Mouse (Mus musculus): ENCODE results near the gene Ube2e2. TPM values are rescaled to one million over a fixed set of nuclear protein-coding genes. Genes with fewer than 3 reads are reported as not detected.

Gene Ube2e2
- polyA plus RNA-seq, 1 experiment from 2014 or later = 170 TPM

DNA sequence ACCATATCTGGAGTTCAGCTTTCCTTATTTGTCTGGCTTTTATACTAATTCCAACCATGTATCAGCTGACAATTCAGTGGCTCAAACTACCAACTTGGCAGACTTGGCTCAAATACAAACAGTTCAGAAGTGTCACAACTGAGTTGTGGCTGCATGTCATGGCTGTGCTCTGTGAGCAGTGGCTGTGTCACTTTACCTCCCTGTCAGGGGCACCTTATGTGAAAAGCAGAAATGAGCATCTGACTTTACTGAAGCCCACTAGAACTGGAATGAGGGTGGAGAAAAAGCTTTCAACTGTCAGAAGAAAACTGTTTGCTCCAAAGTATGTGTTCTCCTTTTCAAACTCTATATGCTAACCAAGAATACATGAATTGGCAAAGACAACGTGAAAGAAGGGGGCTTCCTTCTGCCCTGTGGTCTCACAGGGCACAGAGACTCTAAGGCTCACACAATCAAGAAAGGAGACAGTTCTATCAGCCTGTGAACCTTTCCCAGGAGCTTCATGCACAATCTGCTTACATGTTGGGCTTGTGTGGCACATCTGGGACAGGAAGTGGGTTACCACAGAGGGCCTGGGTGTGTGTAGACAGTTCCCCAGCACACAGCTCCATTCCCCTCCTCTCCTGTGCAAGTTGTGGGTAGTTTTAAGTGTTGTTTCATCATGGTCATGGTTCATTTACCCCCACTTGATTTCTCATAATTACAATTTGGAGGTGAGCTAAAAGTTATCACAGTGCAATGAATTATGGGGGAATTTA is 228.6 kb downstream of the Ube2e2 start:
- Histone ChIP-seq H3K4me2 (ENCODE audit: low read length) (no peak overlapping the region), H3K9me3 (replicated peaks; ENCODE audit: control insufficient read depth, low read length, poor library complexity, severe bottlenecking) (0 out of 2 replicates have a peak, but pooled peaks cover 6% of the 10 kb centered on the region), H3K27me3 (ENCODE audit: control insufficient read depth, insufficient read depth, low read depth, low read length) (no peaks in the 10 kb centered on the region), H3K36me3 (ENCODE audit: control insufficient read depth, insufficient read depth, low read length) (no peaks in the 10 kb centered on the region), H3K9ac (ENCODE audit: low read depth, low read length) (no peak overlapping the region), H3K4me1 (ENCODE audit: control insufficient read depth, insufficient read depth, low read length) (no peaks in the 10 kb centered on the region), H3K27ac (ENCODE audit: low read length) (no peak overlapping the region), H3K4me3 (ENCODE audit: low read depth, low read length) (no peak overlapping the region)
- ATAC-seq = no peak
- WGBS = 79% methylated on average over 1 of the region's 1 CpGs

- no peaks in the 10 kb centered on the region for H3K4me1 ChIP-seq (ENCODE audit: control insufficient read depth, insufficient read depth, low read length)
- no peak for ATAC-seq
- no peak overlapping the region for H3K9ac ChIP-seq (ENCODE audit: low read depth, low read length)
- no peak overlapping the region for H3K27ac ChIP-seq (ENCODE audit: low read length)
- no peaks in the 10 kb centered on the region for H3K27me3 ChIP-seq (ENCODE audit: control insufficient read depth, insufficient read depth, low read depth, low read length)
- H3K4me2 ChIP-seq (ENCODE audit: low read length) = no peak overlapping the region
- H3K9me3 ChIP-seq (replicated peaks; ENCODE audit: control insufficient read depth, low read length, poor library complexity, severe bottlenecking) = 0 out of 2 replicates have a peak, but pooled peaks cover 6% of the 10 kb centered on the region
- H3K4me3 ChIP-seq (ENCODE audit: low read depth, low read length) = no peak overlapping the region
- H3K36me3 ChIP-seq (ENCODE audit: control insufficient read depth, insufficient read depth, low read length) = no peaks in the 10 kb centered on the region
- WGBS = 92% methylated on average over 2 of the region's 2 CpGs
Observed at GRCm38 (mm10) chr14:18663666-18664065, 230.4 kb downstream of the Ube2e2 start.

GRCm38 (mm10) chr14:18657777-18658753 is 236.0 kb downstream of the Ube2e2 start:
- WGBS = 47% methylated on average over 4 of the region's 4 CpGs
- no peak for ATAC-seq

GRCm38 (mm10) chr14:18649123-18649675 is 244.9 kb downstream of the Ube2e2 start:
- Histone ChIP-seq H3K27ac (ENCODE audit: low read length) (no peak overlapping the region), H3K4me1 (ENCODE audit: control insufficient read depth, insufficient read depth, low read length) (no peaks in the 10 kb centered on the region), H3K4me3 (ENCODE audit: low read depth, low read length) (no peak overlapping the region), H3K9me3 (replicated peaks; ENCODE audit: control insufficient read depth, low read length, poor library complexity, severe bottlenecking) (0 out of 2 replicates have a peak, but pooled peaks cover 2% of the 10 kb centered on the region), H3K36me3 (ENCODE audit: control insufficient read depth, insufficient read depth, low read length) (no peaks in the 10 kb centered on the region), H3K4me2 (ENCODE audit: low read length) (no peak overlapping the region), H3K9ac (ENCODE audit: low read depth, low read length) (no peak overlapping the region), H3K27me3 (ENCODE audit: control insufficient read depth, insufficient read depth, low read depth, low read length) (no peaks in the 10 kb centered on the region)
- no peak for ATAC-seq
- 84% methylated on average over 2 of the region's 2 CpGs for WGBS

More at GRCm38 (mm10) chr14:18657777-18658753, 236.0 kb downstream of the Ube2e2 start:
- H3K27ac ChIP-seq (ENCODE audit: low read length) = no peak overlapping the region
- H3K4me1 ChIP-seq (ENCODE audit: control insufficient read depth, insufficient read depth, low read length) = 0 out of 2 replicates have a peak, but pooled peaks cover 2% of the 10 kb centered on the region
- H3K27me3 ChIP-seq (ENCODE audit: control insufficient read depth, insufficient read depth, low read depth, low read length) = no peaks in the 10 kb centered on the region
- 0 out of 2 replicates have a peak, but pooled peaks cover 6% of the 10 kb centered on the region for H3K9me3 ChIP-seq (replicated peaks; ENCODE audit: control insufficient read depth, low read length, poor library complexity, severe bottlenecking)
- no peak overlapping the region for H3K4me2 ChIP-seq (ENCODE audit: low read length)
- H3K4me3 ChIP-seq (ENCODE audit: low read depth, low read length) = no peak overlapping the region
- no peaks in the 10 kb centered on the region for H3K36me3 ChIP-seq (ENCODE audit: control insufficient read depth, insufficient read depth, low read length)
- H3K9ac ChIP-seq (ENCODE audit: low read depth, low read length) = no peak overlapping the region

GRCm38 (mm10) chr14:18641656-18642055 is 252.4 kb downstream of the Ube2e2 start:
- H3K4me2 ChIP-seq (ENCODE audit: low read length) = no peak overlapping the region
- no peaks in the 10 kb centered on the region for H3K9me3 ChIP-seq (replicated peaks; ENCODE audit: control insufficient read depth, low read length, poor library complexity, severe bottlenecking)
- no peak for ATAC-seq
- H3K27me3 ChIP-seq (ENCODE audit: control insufficient read depth, insufficient read depth, low read depth, low read length) = no peaks in the 10 kb centered on the region
- WGBS = 91% methylated on average over 4 of the region's 4 CpGs
- H3K36me3 ChIP-seq (ENCODE audit: control insufficient read depth, insufficient read depth, low read length) = no peaks in the 10 kb centered on the region
- H3K27ac ChIP-seq (ENCODE audit: low read length) = no peak overlapping the region
- no peak overlapping the region for H3K4me3 ChIP-seq (ENCODE audit: low read depth, low read length)
- H3K4me1 ChIP-seq (ENCODE audit: control insufficient read depth, insufficient read depth, low read length) = no peaks in the 10 kb centered on the region
- no peak overlapping the region for H3K9ac ChIP-seq (ENCODE audit: low read depth, low read length)

DNA sequence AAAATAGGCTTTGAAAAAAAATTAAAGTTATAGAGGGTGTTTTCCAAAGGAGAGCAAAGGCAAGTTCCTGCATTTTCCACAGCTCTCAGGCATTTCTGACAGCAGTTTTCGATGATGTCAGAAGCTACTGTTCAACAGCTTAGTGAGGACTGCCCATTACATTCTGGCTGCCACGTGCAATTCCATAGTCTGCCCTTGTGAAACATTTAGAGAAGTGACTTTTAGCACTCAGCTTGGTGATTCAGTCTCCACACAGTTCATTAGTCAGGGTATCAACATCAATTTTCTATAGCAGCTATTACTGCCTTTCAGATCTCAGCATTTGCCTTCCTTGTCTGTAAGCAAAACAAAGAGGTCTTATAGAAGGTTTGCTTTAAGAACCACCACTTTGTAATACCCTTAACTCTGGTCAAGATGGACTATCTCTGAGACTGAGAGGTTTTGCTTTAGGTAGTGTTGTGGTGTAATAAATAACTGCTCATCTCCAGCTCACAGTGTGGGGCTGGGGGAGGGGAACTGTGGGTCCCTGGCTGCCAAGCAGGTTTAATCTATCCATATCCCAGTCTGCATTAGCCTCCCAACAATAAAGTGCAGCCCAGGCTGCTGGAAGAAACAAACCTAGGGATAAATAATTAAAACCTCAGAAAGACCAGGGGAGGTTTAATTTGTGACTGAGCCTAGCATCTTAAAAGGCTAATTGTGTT is 255.2 kb downstream of the Ube2e2 start:
- Histone ChIP-seq H3K9me3 (replicated peaks; ENCODE audit: control insufficient read depth, low read length, poor library complexity, severe bottlenecking) (no peaks in the 10 kb centered on the region), H3K36me3 (ENCODE audit: control insufficient read depth, insufficient read depth, low read length) (no peaks in the 10 kb centered on the region), H3K4me3 (ENCODE audit: low read depth, low read length) (no peak overlapping the region), H3K27ac (ENCODE audit: low read length) (no peak overlapping the region), H3K4me2 (ENCODE audit: low read length) (no peak overlapping the region), H3K27me3 (ENCODE audit: control insufficient read depth, insufficient read depth, low read depth, low read length) (no peaks in the 10 kb centered on the region), H3K4me1 (ENCODE audit: control insufficient read depth, insufficient read depth, low read length) (no peaks in the 10 kb centered on the region), H3K9ac (ENCODE audit: low read depth, low read length) (no peak overlapping the region)
- ATAC-seq = peak; percentile 65; the same call in 1 of the 2 replicates
- WGBS = 84% methylated on average over 2 of the region's 2 CpGs

DNA sequence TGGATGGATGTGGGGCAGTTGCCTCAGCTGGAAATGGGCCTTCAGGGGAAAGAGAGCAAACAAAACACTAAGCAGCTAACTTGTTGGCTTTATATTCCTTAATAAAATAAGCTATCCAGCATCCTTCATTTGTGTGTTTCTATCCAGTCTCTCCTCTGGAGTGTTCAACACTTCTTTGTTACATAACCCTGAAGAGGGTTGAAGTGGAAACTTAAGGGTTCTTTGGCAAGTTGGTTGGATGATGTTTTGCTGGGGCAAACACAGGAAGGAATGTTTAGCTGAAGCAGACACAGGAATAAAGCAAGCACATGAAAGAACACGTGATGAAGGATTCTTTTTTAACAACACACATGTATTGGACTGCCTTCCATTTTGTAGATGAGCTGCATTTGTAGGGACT is 256.3 kb downstream of the Ube2e2 start:
- 79% methylated on average over 1 of the region's 1 CpGs for WGBS
- Histone ChIP-seq H3K9me3 (replicated peaks; ENCODE audit: control insufficient read depth, low read length, poor library complexity, severe bottlenecking) (no peaks in the 10 kb centered on the region), H3K27ac (ENCODE audit: low read length) (no peak overlapping the region), H3K9ac (ENCODE audit: low read depth, low read length) (no peak overlapping the region), H3K4me2 (ENCODE audit: low read length) (no peak overlapping the region), H3K4me3 (ENCODE audit: low read depth, low read length) (no peak overlapping the region), H3K4me1 (ENCODE audit: control insufficient read depth, insufficient read depth, low read length) (no peaks in the 10 kb centered on the region), H3K36me3 (ENCODE audit: control insufficient read depth, insufficient read depth, low read length) (no peaks in the 10 kb centered on the region), H3K27me3 (ENCODE audit: control insufficient read depth, insufficient read depth, low read depth, low read length) (no peaks in the 10 kb centered on the region)
- ATAC-seq = no peak

DNA sequence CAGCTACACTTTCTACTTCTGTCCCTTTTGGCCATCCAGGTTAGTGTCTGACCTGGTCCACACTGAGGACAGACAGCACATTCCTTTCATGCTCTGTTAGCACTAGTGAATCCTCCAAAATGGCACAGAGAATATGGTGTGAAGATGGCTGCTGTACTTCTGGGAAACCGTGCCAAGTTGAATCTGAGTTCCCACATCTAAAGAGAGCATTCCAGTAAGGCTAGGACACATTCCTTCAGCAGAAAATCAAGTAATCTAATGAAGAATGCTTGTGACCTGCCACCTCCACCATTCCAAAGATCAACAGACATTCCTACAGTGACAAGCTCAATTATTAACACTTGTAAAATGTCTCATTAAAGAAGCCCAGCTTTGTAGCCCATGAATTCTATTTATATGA is 265.9 kb downstream of the Ube2e2 start:
- Histone ChIP-seq H3K36me3 (ENCODE audit: control insufficient read depth, insufficient read depth, low read length) (no peaks in the 10 kb centered on the region), H3K27me3 (ENCODE audit: control insufficient read depth, insufficient read depth, low read depth, low read length) (no peaks in the 10 kb centered on the region), H3K4me3 (ENCODE audit: low read depth, low read length) (no peak overlapping the region), H3K9ac (ENCODE audit: low read depth, low read length) (no peak overlapping the region), H3K27ac (ENCODE audit: low read length) (no peak overlapping the region), H3K9me3 (replicated peaks; ENCODE audit: control insufficient read depth, low read length, poor library complexity, severe bottlenecking) (no peaks in the 10 kb centered on the region), H3K4me1 (ENCODE audit: control insufficient read depth, insufficient read depth, low read length) (no peaks in the 10 kb centered on the region), H3K4me2 (ENCODE audit: low read length) (no peak overlapping the region)
- WGBS = 86% methylated on average over 1 of the region's 1 CpGs
- no peak for ATAC-seq
